9 mouse cellular contexts compared by ENCODE assay signal in genomic region chr2:153952897-153953296, GRCm38 (mm10). TPM values are rescaled to one million over a fixed set of nuclear protein-coding genes. Genes with fewer than 3 reads are reported as not detected.
DNase-seq lines count a peak whose midpoint lies in the region; ATAC-seq and TF ChIP-seq lines count a peak whose summit lies in the region.
"Had no signal": no experiment of that assay in that cellular context is flagged by ENCODE, and none has a peak within 500 bp of the region (broad histone marks: within the 10 kb centered on the region; RNA-seq: fewer than 3 reads in every experiment).

No protein-coding gene starts in this region.

- no peak overlapping the region for H3K27ac ChIP-seq in hindbrain, embryonic 11.5 days (ENCODE audit: low read depth, low read length)
- H3K27ac ChIP-seq in hindbrain, embryonic 12.5 days, result no peak overlapping the region
- no peak overlapping the region for H3K27ac ChIP-seq in ES-Bruce4 (ENCODE audit: insufficient read depth, low read length)
- H3K27ac ChIP-seq in stomach, postnatal 0 days (replicated peaks), result no peak overlapping the region
- H3K27ac ChIP-seq: macrophage had no signal

- H3K4me3 ChIP-seq in hindbrain, embryonic 11.5 days (ENCODE audit: low read depth, low read length), result no peak overlapping the region
- H3K4me3 ChIP-seq in hindbrain, embryonic 12.5 days, result no peak overlapping the region
- no peak overlapping the region for H3K4me3 ChIP-seq in ES-Bruce4 (ENCODE audit: low read depth, low read length)
- no peak overlapping the region for H3K4me3 ChIP-seq in stomach, postnatal 0 days (ENCODE audit: low read depth, low read length)

- H3K27me3 ChIP-seq in hindbrain, embryonic 11.5 days (ENCODE audit: control insufficient read depth, insufficient read depth, low read length), result no peaks in the 10 kb centered on the region
- H3K27me3 ChIP-seq in hindbrain, embryonic 12.5 days, result no peaks in the 10 kb centered on the region
- no peaks in the 10 kb centered on the region for H3K27me3 ChIP-seq in ES-Bruce4 (ENCODE audit: control insufficient read depth, insufficient read depth, low read length, poor library complexity, severe bottlenecking)
- no peaks in the 10 kb centered on the region for H3K27me3 ChIP-seq in stomach, postnatal 0 days (ENCODE audit: control insufficient read depth, insufficient read depth, low read length)

- peak; percentile 29 for TF ChIP-seq CTCF in ES-Bruce4 (IDR thresholded peaks at IDR 0.05; ENCODE audit: low read depth, low read length)
- peak; percentile 82 for TF ChIP-seq CTCF in stomach, postnatal 0 days (IDR thresholded peaks at IDR 0.05; ENCODE audit: low read depth)

- WGBS in hindbrain, embryonic 11.5 days, result 27% methylated on average over 6 of the region's 6 CpGs
- 27% methylated on average over 6 of the region's 6 CpGs for WGBS in hindbrain, embryonic 12.5 days
- WGBS in stomach, postnatal 0 days, result 25% methylated on average over 6 of the region's 6 CpGs

- H3K9me3 ChIP-seq in hindbrain, embryonic 11.5 days (ENCODE audit: control insufficient read depth, low read length), result no peaks in the 10 kb centered on the region
- no peaks in the 10 kb centered on the region for H3K9me3 ChIP-seq in hindbrain, embryonic 12.5 days (replicated peaks)
- no peaks in the 10 kb centered on the region for H3K9me3 ChIP-seq in ES-Bruce4 (replicated peaks; ENCODE audit: control insufficient read depth, insufficient read depth, low read length, poor library complexity, severe bottlenecking)
- no peaks in the 10 kb centered on the region for H3K9me3 ChIP-seq in stomach, postnatal 0 days (ENCODE audit: control insufficient read depth, low read length)

- H3K36me3 ChIP-seq in hindbrain, embryonic 11.5 days (ENCODE audit: control insufficient read depth, insufficient read depth, low read length), result no peaks in the 10 kb centered on the region
- no peaks in the 10 kb centered on the region for H3K36me3 ChIP-seq in hindbrain, embryonic 12.5 days
- no peaks in the 10 kb centered on the region for H3K36me3 ChIP-seq in ES-Bruce4 (ENCODE audit: control insufficient read depth, insufficient read depth, low read length, poor library complexity, severe bottlenecking)
- H3K36me3 ChIP-seq in stomach, postnatal 0 days (ENCODE audit: control insufficient read depth, insufficient read depth, low read length), result no peaks in the 10 kb centered on the region

- DNase-seq in hindbrain, embryonic 11.5 days (ENCODE audit: low spot score), result peak; percentile 84
- DNase-seq in brain, adult 2 months (ENCODE audit: low read depth, low spot score), result peak; percentile 78
- DNase-seq in layer of hippocampus, adult 9-10 months (ENCODE audit: low spot score), result peak; percentile 73
- DNase-seq in stomach, postnatal 0 days (ENCODE audit: low spot score), result peak; percentile 67

- no peak overlapping the region for H3K4me2 ChIP-seq in hindbrain, embryonic 11.5 days (replicated peaks; ENCODE audit: low read depth, low read length)
- no peak overlapping the region for H3K4me2 ChIP-seq in hindbrain, embryonic 12.5 days (replicated peaks)
- no peak overlapping the region for H3K4me2 ChIP-seq in stomach, postnatal 0 days (replicated peaks; ENCODE audit: low read depth)

- no peak for TF ChIP-seq POLR2A in ES-Bruce4 (IDR thresholded peaks at IDR 0.05; ENCODE audit: insufficient read depth, low read length)

- no peak for ATAC-seq in hindbrain, embryonic 11.5 days (ENCODE audit: low FRiP score)
- no peak for ATAC-seq in hindbrain, embryonic 12.5 days (ENCODE audit: low FRiP score)
- ATAC-seq in erythroblast, adult 5-6 weeks (replicated peaks; ENCODE audit: low FRiP score, poor library complexity, severe bottlenecking), result 0 out of 2 replicates have a peak, but pooled peaks have one; percentile 41
- peak; percentile 83 for ATAC-seq in megakaryocyte progenitor cell, adult 5-6 weeks (replicated peaks; ENCODE audit: poor library complexity)
- ATAC-seq in stomach, postnatal 0 days (ENCODE audit: low FRiP score, low TSS enrichment), result no peak

- no peak overlapping the region for H3K9ac ChIP-seq in hindbrain, embryonic 11.5 days (ENCODE audit: low read depth, low read length)
- no peak overlapping the region for H3K9ac ChIP-seq in hindbrain, embryonic 12.5 days
- no peak overlapping the region for H3K9ac ChIP-seq in ES-Bruce4 (ENCODE audit: low read depth, poor library complexity, severe bottlenecking)
- H3K9ac ChIP-seq in stomach, postnatal 0 days (ENCODE audit: low read length), result no peak overlapping the region

- TF ChIP-seq EP300 in ES-Bruce4 (IDR thresholded peaks at IDR 0.05; ENCODE audit: insufficient read depth, low read depth, low read length), result no peak
- no peak for TF ChIP-seq EP300 in stomach, postnatal 0 days (optimal IDR thresholded peaks at IDR 0.05)

- H3K4me1 ChIP-seq in hindbrain, embryonic 11.5 days (replicated peaks; ENCODE audit: control insufficient read depth, insufficient read depth, low read length), result no peaks in the 10 kb centered on the region
- H3K4me1 ChIP-seq in hindbrain, embryonic 12.5 days, result no peaks in the 10 kb centered on the region
- no peaks in the 10 kb centered on the region for H3K4me1 ChIP-seq in ES-Bruce4 (ENCODE audit: control insufficient read depth, insufficient read depth, low read length)
- H3K4me1 ChIP-seq in stomach, postnatal 0 days (replicated peaks; ENCODE audit: control insufficient read depth, insufficient read depth), result no peaks in the 10 kb centered on the region

RNA-seq across cellular contexts. Expression of gene Bpifb4, which starts 14.9 kb away (rescaled TPM):
- polyA plus RNA-seq in hindbrain, embryonic 11.5 days (2014; fragmentation: Nextera tagmentation; extraction: Ambion mirVana), result not detected in 2 replicates
- polyA plus RNA-seq in hindbrain, embryonic 12.5 days (2016; fragmentation: Nextera tagmentation; extraction: Ambion mirVana), result not detected in 2 replicates
- polyA plus RNA-seq in ES-Bruce4 (2011; ENCODE audit: insufficient read depth, insufficient read length, low read depth, missing spikeins), result not detected in 2 replicates
- total RNA-seq in erythroblast, adult 5-6 weeks (2015; ENCODE audit: low replicate concordance), result not detected in 2 replicates
- total RNA-seq in erythroblast, adult 5-6 weeks (2017; ENCODE audit: low replicate concordance), result not detected in 2 replicates
- total RNA-seq in megakaryocyte progenitor cell, adult 5-6 weeks (2015), result not detected in 2 replicates
- not detected in 2 replicates for total RNA-seq in megakaryocyte progenitor cell, adult 5-6 weeks (2017)
- 0.18 and 0.48 TPM in 2 replicates for polyA plus RNA-seq in stomach, postnatal 0 days (2015; fragmentation: Nextera tagmentation; extraction: Ambion mirVana)
- polyA plus RNA-seq: macrophage had no signal

RNA-seq across cellular contexts. Expression of gene Bpifa6, which starts 21.8 kb away (rescaled TPM):
- not detected in 2 replicates for polyA plus RNA-seq in hindbrain, embryonic 11.5 days (2014; fragmentation: Nextera tagmentation; extraction: Ambion mirVana)
- polyA plus RNA-seq in hindbrain, embryonic 12.5 days (2016; fragmentation: Nextera tagmentation; extraction: Ambion mirVana), result not detected in 2 replicates
- not detected in 2 replicates for polyA plus RNA-seq in ES-Bruce4 (2011; ENCODE audit: insufficient read depth, insufficient read length, low read depth, missing spikeins)
- not detected in 2 replicates for total RNA-seq in erythroblast, adult 5-6 weeks (2015; ENCODE audit: low replicate concordance)
- not detected in 2 replicates for total RNA-seq in erythroblast, adult 5-6 weeks (2017; ENCODE audit: low replicate concordance)
- total RNA-seq in megakaryocyte progenitor cell, adult 5-6 weeks (2015), result not detected in 2 replicates
- not detected in 2 replicates for total RNA-seq in megakaryocyte progenitor cell, adult 5-6 weeks (2017)
- polyA plus RNA-seq in stomach, postnatal 0 days (2015; fragmentation: Nextera tagmentation; extraction: Ambion mirVana), result 1.5 and 1.6 TPM in 2 replicates
- polyA plus RNA-seq: macrophage had no signal

RNA-seq across cellular contexts. Expression of gene Bpifb3, which starts 34.9 kb away (rescaled TPM):
- polyA plus RNA-seq in hindbrain, embryonic 11.5 days (2014; fragmentation: Nextera tagmentation; extraction: Ambion mirVana), result 0.08 and 0.09 TPM in 2 replicates
- not detected in 2 replicates for polyA plus RNA-seq in hindbrain, embryonic 12.5 days (2016; fragmentation: Nextera tagmentation; extraction: Ambion mirVana)
- not detected in 2 replicates for polyA plus RNA-seq in ES-Bruce4 (2011; ENCODE audit: insufficient read depth, insufficient read length, low read depth, missing spikeins)
- total RNA-seq in erythroblast, adult 5-6 weeks (2015; ENCODE audit: low replicate concordance), result not detected in 2 replicates
- total RNA-seq in erythroblast, adult 5-6 weeks (2017; ENCODE audit: low replicate concordance), result not detected in 2 replicates
- not detected in 2 replicates for total RNA-seq in megakaryocyte progenitor cell, adult 5-6 weeks (2015)
- total RNA-seq in megakaryocyte progenitor cell, adult 5-6 weeks (2017), result not detected in 2 replicates
- 0.05 and 0.07 TPM in 2 replicates for polyA plus RNA-seq in stomach, postnatal 0 days (2015; fragmentation: Nextera tagmentation; extraction: Ambion mirVana)
- polyA plus RNA-seq: macrophage had no signal

RNA-seq across cellular contexts. Expression of gene Bpifb6, which starts 52.7 kb away (rescaled TPM):
- 0.08 TPM in 1 of 2 replicates, not detected in the other for polyA plus RNA-seq in hindbrain, embryonic 11.5 days (2014; fragmentation: Nextera tagmentation; extraction: Ambion mirVana)
- not detected in 2 replicates for polyA plus RNA-seq in hindbrain, embryonic 12.5 days (2016; fragmentation: Nextera tagmentation; extraction: Ambion mirVana)
- polyA plus RNA-seq in ES-Bruce4 (2011; ENCODE audit: insufficient read depth, insufficient read length, low read depth, missing spikeins), result not detected in 2 replicates
- total RNA-seq in erythroblast, adult 5-6 weeks (2015; ENCODE audit: low replicate concordance), result not detected in 2 replicates
- total RNA-seq in erythroblast, adult 5-6 weeks (2017; ENCODE audit: low replicate concordance), result not detected in 2 replicates
- not detected in 2 replicates for total RNA-seq in megakaryocyte progenitor cell, adult 5-6 weeks (2015)
- not detected in 2 replicates for total RNA-seq in megakaryocyte progenitor cell, adult 5-6 weeks (2017)
- polyA plus RNA-seq in stomach, postnatal 0 days (2015; fragmentation: Nextera tagmentation; extraction: Ambion mirVana), result not detected in 2 replicates
- polyA plus RNA-seq: macrophage had no signal

RNA-seq across cellular contexts. Expression of gene Bpifa2, which starts 55.2 kb away (rescaled TPM):
- not detected in 2 replicates for polyA plus RNA-seq in hindbrain, embryonic 11.5 days (2014; fragmentation: Nextera tagmentation; extraction: Ambion mirVana)
- polyA plus RNA-seq in hindbrain, embryonic 12.5 days (2016; fragmentation: Nextera tagmentation; extraction: Ambion mirVana), result not detected in 2 replicates
- not detected in 2 replicates for polyA plus RNA-seq in ES-Bruce4 (2011; ENCODE audit: insufficient read depth, insufficient read length, low read depth, missing spikeins)
- not detected in 2 replicates for total RNA-seq in erythroblast, adult 5-6 weeks (2015; ENCODE audit: low replicate concordance)
- total RNA-seq in erythroblast, adult 5-6 weeks (2017; ENCODE audit: low replicate concordance), result not detected in 2 replicates
- not detected in 2 replicates for total RNA-seq in megakaryocyte progenitor cell, adult 5-6 weeks (2015)
- not detected in 2 replicates for total RNA-seq in megakaryocyte progenitor cell, adult 5-6 weeks (2017)
- not detected in 2 replicates for polyA plus RNA-seq in stomach, postnatal 0 days (2015; fragmentation: Nextera tagmentation; extraction: Ambion mirVana)
- polyA plus RNA-seq: macrophage had no signal

Comparison
In these comparisons a context has a peak if more than half of its experiments do, and no peak if none do; other contexts are left out.
1. ATAC-seq: peak in erythroblast, adult 5-6 weeks (single experiment) and megakaryocyte progenitor cell, adult 5-6 weeks (single experiment); none in hindbrain, embryonic 11.5 days (single experiment), hindbrain, embryonic 12.5 days (single experiment) and stomach, postnatal 0 days (single experiment).
2. Peak in every context shown above with its lines, with median percentiles within 50 percentile points of each other: DNase-seq.